Mouse (Mus musculus) embryonic facial prominence, embryonic 10.5 days (tissue): ENCODE results near the gene Phf24. TPM values are rescaled to one million over a fixed set of nuclear protein-coding genes. Genes with fewer than 3 reads are reported as not detected.
"Not testable (repeated sequence)": the region's sequence is repeated elsewhere in the genome, so short reads cannot be mapped to it uniquely, and the experiment has no call there.

Source experiments
- DNase-seq: peaks from one replicate; pipeline ENCODE4 v3.0.0-alpha.2; 2017; ENCODE audit warnings: low spot score
- H3K27ac ChIP-seq: fragments of 300-500 bp; sonication (generic); replicated peaks from 2 replicates; pipeline ENCODE4 v1.5.1; 2016; ENCODE audit warnings: mild to moderate bottlenecking
- H3K27me3 ChIP-seq: fragments of 300-500 bp; sonication (generic); replicated peaks from 2 replicates; pipeline ENCODE4 v1.6.1; 2016; ENCODE audit warnings: low read depth, mild to moderate bottlenecking; ENCODE audit not compliant: poor library complexity, severe bottlenecking
- H3K36me3 ChIP-seq: fragments of 300-500 bp; sonication (generic); replicated peaks from 2 replicates; pipeline ENCODE4 v1.6.1; 2016; ENCODE audit warnings: mild to moderate bottlenecking, moderate library complexity
- H3K4me1 ChIP-seq: fragments of 300-500 bp; sonication (generic); 2 replicates; pipeline ENCODE4 v1.6.1; 2016
- H3K4me3 ChIP-seq: fragments of 300-500 bp; sonication (generic); 2 replicates; pipeline ENCODE4 v1.5.1; 2016; ENCODE audit warnings: mild to moderate bottlenecking, moderate library complexity
- H3K9me3 ChIP-seq: fragments of 300-500 bp; sonication (generic); 2 replicates; pipeline ENCODE4 v1.6.1; 2016; ENCODE audit warnings: mild to moderate bottlenecking
- WGBS: fragments of 180-500 bp; shearing (Covaris S2); methylation state at CpG from one replicate; pipeline ENCODE4 v1.1.7; 2016; 5-methylcytosine and 5-hydroxymethylcytosine counted together
- polyA plus RNA-seq: library from polyadenylated mRNA; unstranded; fragments of >200 nt; fragmentation: Nextera tagmentation; extraction: Ambion mirVana; gene quantifications from 2 replicates; pipeline ENCODE4 v1.2.1, GENCODE M21; 2016

Gene Phf24
- polyA plus RNA-seq, 1 experiment from 2014 or later: 0.44 TPM

DNA sequence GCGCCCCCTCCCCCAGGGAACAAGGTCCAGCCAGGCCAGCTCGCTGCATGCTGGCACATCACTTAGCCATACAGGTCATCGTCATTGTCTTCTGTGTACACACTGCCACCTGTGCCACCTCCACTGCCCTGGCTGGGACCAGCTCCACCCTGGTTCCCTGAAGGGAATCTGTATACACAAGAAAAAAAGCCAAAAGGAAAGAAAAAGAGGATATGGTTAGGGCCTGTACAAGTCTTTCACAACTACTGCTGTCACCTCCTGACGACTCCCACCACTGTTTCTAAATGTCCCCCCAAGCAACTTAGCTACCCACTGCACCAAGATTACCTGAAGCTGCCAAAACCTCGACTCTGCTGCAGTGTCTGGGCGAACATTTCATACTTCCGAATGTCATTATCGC is 64.0 kb downstream of the Phf24 start:
- not testable (repeated sequence) for H3K27me3 ChIP-seq, H3K27ac ChIP-seq, DNase-seq, H3K4me1 ChIP-seq, H3K9me3 ChIP-seq, H3K4me3 ChIP-seq
- 93% methylated on average over 8 of the region's 8 CpGs for WGBS
- peaks cover 96% of the 10 kb centered on the region for H3K36me3 ChIP-seq

GRCm38 (mm10) chr4:42988296-42988695 is 71.8 kb downstream of the Phf24 start:
- DNase-seq: no peak
- Histone ChIP-seq H3K9me3 (no peaks in the 10 kb centered on the region), H3K36me3 (peaks cover 100% of the 10 kb centered on the region), H3K27me3 (no peaks in the 10 kb centered on the region), H3K4me3 (no peak overlapping the region), H3K27ac (no peak overlapping the region), H3K4me1 (no peaks in the 10 kb centered on the region)
- WGBS: 83% methylated on average over 1 of the region's 1 CpGs

Other genes with a start within 250 kb of the Phf24 start
- gene 4930578G10Rik, start 181.1 kb upstream of the Phf24 start, polyA plus RNA-seq: 0.27 and 0.48 TPM in 2 replicates
- not detected in 2 replicates for gene Ccl19, start 160.1 kb upstream of the Phf24 start, polyA plus RNA-seq
- 0.30 and 0.63 TPM in 2 replicates for gene Ccl21a, start 142.7 kb upstream of the Phf24 start, polyA plus RNA-seq
- 0.05 TPM in 1 of 2 replicates, not detected in the other for gene Fam205a1, start 62.8 kb upstream of the Phf24 start, polyA plus RNA-seq
- gene Gm12394, start 59.9 kb upstream of the Phf24 start, polyA plus RNA-seq: 0.20 TPM in 1 of 2 replicates, not detected in the other
- 0.15 and 0.25 TPM in 2 replicates for gene Fam205c, start 42.4 kb upstream of the Phf24 start, polyA plus RNA-seq
- gene Dnajb5, start 33.2 kb downstream of the Phf24 start, polyA plus RNA-seq: 10.3 and 10.9 TPM in 2 replicates
- gene 1700022I11Rik, start 52.9 kb downstream of the Phf24 start, polyA plus RNA-seq: 0.54 and 0.76 TPM in 2 replicates
- 664 and 683 TPM in 2 replicates for gene Vcp, start 83.8 kb downstream of the Phf24 start, polyA plus RNA-seq
- 25.3 and 26.0 TPM in 2 replicates for gene Fancg, start 93.8 kb downstream of the Phf24 start, polyA plus RNA-seq
- 25.8 and 27.3 TPM in 2 replicates for gene Pigo, start 109.2 kb downstream of the Phf24 start, polyA plus RNA-seq
- 467 and 485 TPM in 2 replicates for gene Stoml2, start 115.0 kb downstream of the Phf24 start, polyA plus RNA-seq
- gene Fam214b, start 129.6 kb downstream of the Phf24 start, polyA plus RNA-seq: 13.1 and 14.3 TPM in 2 replicates
- 4.8 and 6.6 TPM in 2 replicates for gene Unc13b, start 142.3 kb downstream of the Phf24 start, polyA plus RNA-seq